Mouse (Mus musculus) lung, postnatal 0 days (tissue): ENCODE data around the gene Ipo13. TPM values are rescaled to one million over a fixed set of nuclear protein-coding genes. Genes with fewer than 3 reads are reported as not detected.

ENCODE experiments used
- ATAC-seq: fragments of 200-750 bp; cut with Nextera tagmentation; 2 replicates; pipeline ENCODE4 v1.8.0; 2017; ENCODE audit warnings: moderate library complexity
- DNase-seq: peaks from one replicate; pipeline ENCODE4 v3.0.0-alpha.2; 2016; ENCODE audit warnings: low spot score
- H3K27ac ChIP-seq: fragments of 300-500 bp; sonication (generic); 2 replicates; pipeline ENCODE4 v1.5.1; 2014; ENCODE audit warnings: antibody characterized with exemption, mild to moderate bottlenecking, low read length, mixed read lengths
- H3K27me3 ChIP-seq: fragments of 300-500 bp; sonication (generic); replicated peaks from 2 replicates; pipeline ENCODE4 v1.6.1; 2014; ENCODE audit warnings: low read length, mixed read lengths; ENCODE audit not compliant: insufficient read depth
- H3K36me3 ChIP-seq: fragments of 300-500 bp; sonication (generic); 2 replicates; pipeline ENCODE4 v1.6.1; 2014; ENCODE audit warnings: low read length, mixed read lengths; ENCODE audit not compliant: insufficient read depth
- H3K4me1 ChIP-seq: fragments of 300-500 bp; sonication (generic); 2 replicates; pipeline ENCODE4 v1.6.1; 2014; ENCODE audit warnings: antibody characterized with exemption, low read depth, low read length, mixed read lengths; ENCODE audit not compliant: insufficient read depth
- H3K4me2 ChIP-seq: fragments of 300-500 bp; sonication (generic); replicated peaks from 2 replicates; pipeline ENCODE4 v1.6.1; 2014; ENCODE audit warnings: low read depth, mild to moderate bottlenecking, low read length, moderate library complexity, mixed read lengths
- H3K4me3 ChIP-seq: fragments of 300-500 bp; sonication (generic); 2 replicates; pipeline ENCODE4 v1.5.1; 2014; ENCODE audit warnings: low read depth, low read length
- H3K9ac ChIP-seq: fragments of 300-500 bp; sonication (generic); replicated peaks from 2 replicates; pipeline ENCODE4 v1.6.1; 2014; ENCODE audit warnings: low read depth, mild to moderate bottlenecking
- H3K9me3 ChIP-seq: fragments of 300-500 bp; sonication (generic); 2 replicates; pipeline ENCODE4 v1.6.1; 2016; ENCODE audit warnings: low read length, mixed read lengths
- CTCF ChIP-seq: IDR thresholded peaks from 2 replicates; pipeline ENCODE4 v1.5.1; 2016; ENCODE audit warnings: antibody characterized with exemption, mild to moderate bottlenecking
- EP300 ChIP-seq: IDR thresholded peaks from 2 replicates; pipeline ENCODE4 v1.6.1; 2016; ENCODE audit warnings: antibody characterized with exemption, mild to moderate bottlenecking, control low read depth
- WGBS: fragments of 180-500 bp; shearing (Covaris S2); extraction: QIAGEN DNeasy Blood & Tissue Kit; methylation state at CpG from one replicate; pipeline ENCODE4 v1.1.7; 2014; 5-methylcytosine and 5-hydroxymethylcytosine counted together
- polyA plus RNA-seq: library from polyadenylated mRNA; unstranded; fragments of >200 nt; fragmentation: Nextera tagmentation; extraction: Ambion mirVana; gene quantifications from 2 replicates; pipeline ENCODE4 v1.2.1, GENCODE M21; 2015

Gene Ipo13
- polyA plus RNA-seq, 1 experiment from 2014 or later: 35.6 TPM

DNA sequence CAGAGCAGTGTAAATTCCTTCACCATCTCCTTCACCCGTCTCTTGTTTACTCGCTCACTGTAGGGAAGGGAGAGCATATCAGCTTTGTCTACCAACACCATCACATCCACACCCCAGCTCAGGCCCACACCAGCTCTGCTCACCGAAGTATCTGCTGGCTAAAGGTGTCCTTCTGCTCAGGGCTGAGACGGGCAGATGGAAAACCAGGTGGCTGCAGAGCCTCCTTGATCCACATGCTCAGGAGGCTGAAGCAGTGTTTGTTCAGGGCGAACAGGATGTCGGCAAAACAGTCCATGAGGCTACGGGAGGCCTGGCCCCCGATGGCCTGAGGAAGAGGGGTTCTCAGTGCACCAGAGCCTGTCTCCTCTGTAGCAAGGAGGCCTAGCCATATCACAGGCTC lies 20.2 kb downstream of the Ipo13 start:
- no peak for TF ChIP-seq CTCF
- no peak for TF ChIP-seq EP300
- H3K9ac ChIP-seq: no peak overlapping the region
- peaks cover 10% of the 10 kb centered on the region for H3K36me3 ChIP-seq
- DNase-seq (no peak), ATAC-seq (no peak)
- H3K4me2 ChIP-seq: no peak overlapping the region
- H3K9me3 ChIP-seq: no peaks in the 10 kb centered on the region
- no peaks in the 10 kb centered on the region for H3K27me3 ChIP-seq
- H3K4me1 ChIP-seq: no peaks in the 10 kb centered on the region; the same call in 1 of the 2 replicates
- 81% methylated on average over 8 of the region's 8 CpGs for WGBS
- no peak overlapping the region for H3K4me3 ChIP-seq
- H3K27ac ChIP-seq: no peak overlapping the region

DNA sequence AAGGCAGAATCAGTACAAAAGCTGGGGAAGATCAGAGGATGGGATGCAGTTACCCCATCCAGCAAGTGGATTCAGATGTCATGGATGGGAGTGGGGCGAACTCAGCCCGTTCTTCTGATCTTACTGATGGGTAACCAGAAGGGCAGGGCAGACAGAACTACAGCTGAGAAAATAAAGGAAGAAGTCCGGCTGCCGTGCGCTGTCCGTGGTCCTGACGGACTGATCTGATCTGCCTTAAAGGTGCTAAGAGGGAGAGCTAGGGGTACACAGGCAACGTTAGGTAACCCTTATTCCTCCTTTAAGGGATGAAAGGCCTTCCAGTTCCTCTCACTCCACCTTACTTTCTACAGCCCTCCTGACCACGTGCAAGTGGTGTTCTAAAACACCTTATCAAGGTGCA lies 21.4 kb downstream of the Ipo13 start:
- Histone ChIP-seq H3K4me3 (no peak overlapping the region), H3K27ac (no peak overlapping the region), H3K36me3 (no peaks in the 10 kb centered on the region; the same call in 1 of the 2 replicates), H3K9me3 (no peaks in the 10 kb centered on the region), H3K4me1 (no peaks in the 10 kb centered on the region; the same call in 1 of the 2 replicates), H3K9ac (no peak overlapping the region), H3K4me2 (no peak overlapping the region), H3K27me3 (no peaks in the 10 kb centered on the region)
- TF ChIP-seq CTCF (no peak), EP300 (no peak)
- no peak for ATAC-seq
- 18% methylated on average over 9 of the region's 9 CpGs for WGBS
- peak; percentile 40 for DNase-seq

DNA sequence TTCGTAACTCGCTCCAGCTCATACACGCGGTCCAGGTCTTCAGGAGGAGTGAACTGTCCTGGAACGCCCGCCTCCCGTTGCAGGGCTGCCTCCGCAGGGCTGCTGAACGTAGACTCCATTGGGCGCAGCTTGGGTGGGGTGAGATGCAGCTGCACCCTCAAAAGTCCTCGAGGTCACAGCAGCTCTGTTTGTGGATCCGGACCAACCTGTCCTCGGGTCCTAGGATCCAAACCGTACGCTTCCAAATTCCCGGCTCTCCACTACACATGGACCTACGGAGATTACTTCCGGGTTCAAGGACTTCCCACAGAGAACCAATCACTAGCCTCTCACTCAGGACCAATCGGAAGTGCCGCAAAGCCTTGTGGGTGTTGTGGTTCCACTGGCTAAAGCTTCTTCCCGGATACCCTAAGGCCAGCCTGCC lies 23.0 kb downstream of the Ipo13 start, which contains the start of gene Dph2:
TSS of gene Dph2 (minus strand) at position 295 of the 424 bp plus-strand sequence.
- ATAC-seq: peak; percentile 89
- no peaks in the 10 kb centered on the region for H3K27me3 ChIP-seq
- peak; percentile 95 for DNase-seq
- peak within 1 kb of the TSS; percentile 29; the same call in 1 of the 2 replicates for H3K9ac ChIP-seq
- TF ChIP-seq CTCF (no peak), EP300 (no peak)
- WGBS: under 1% methylated on average over 21 of the region's 21 CpGs
- no peaks in the 10 kb centered on the region; the same call in 1 of the 2 replicates for H3K4me1 ChIP-seq
- H3K36me3 ChIP-seq: no peaks in the 10 kb centered on the region
- H3K4me3 ChIP-seq: peak within 1 kb of the TSS; percentile 62
- no peaks in the 10 kb centered on the region for H3K9me3 ChIP-seq
- H3K27ac ChIP-seq: no peak within 1 kb of the TSS
- peak within 1 kb of the TSS; percentile 92 for H3K4me2 ChIP-seq

DNA sequence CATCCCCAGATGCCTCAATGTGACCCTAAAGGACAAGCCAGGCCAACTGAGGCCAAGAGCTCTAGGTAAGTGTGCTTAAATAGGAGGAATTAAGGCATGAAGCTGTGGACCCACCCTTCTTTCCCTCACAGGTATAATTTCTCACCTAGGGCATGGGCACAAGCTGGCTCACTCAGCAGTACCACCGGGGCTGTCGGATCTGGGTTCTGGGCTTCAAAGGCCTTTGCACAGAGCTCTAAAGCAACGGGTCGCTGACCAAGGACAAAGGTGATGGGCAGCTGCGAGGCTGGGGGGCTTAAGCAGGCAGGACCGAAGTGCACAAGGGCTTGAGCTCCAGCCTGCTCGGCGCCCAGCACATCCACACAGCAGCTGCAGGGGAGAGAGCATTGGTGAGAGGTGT lies 24.0 kb downstream of the Ipo13 start:
- H3K9ac ChIP-seq: no peak overlapping the region
- WGBS: 91% methylated on average over 8 of the region's 8 CpGs
- no peak overlapping the region for H3K4me2 ChIP-seq
- no peaks in the 10 kb centered on the region for H3K9me3 ChIP-seq
- no peaks in the 10 kb centered on the region for H3K27me3 ChIP-seq
- no peak for DNase-seq
- no peak overlapping the region for H3K27ac ChIP-seq
- TF ChIP-seq EP300 (no peak), CTCF (no peak)
- peaks cover 6% of the 10 kb centered on the region; the same call in 1 of the 2 replicates for H3K4me1 ChIP-seq
- no peak for ATAC-seq
- H3K4me3 ChIP-seq: no peak overlapping the region
- H3K36me3 ChIP-seq: no peaks in the 10 kb centered on the region

DNA sequence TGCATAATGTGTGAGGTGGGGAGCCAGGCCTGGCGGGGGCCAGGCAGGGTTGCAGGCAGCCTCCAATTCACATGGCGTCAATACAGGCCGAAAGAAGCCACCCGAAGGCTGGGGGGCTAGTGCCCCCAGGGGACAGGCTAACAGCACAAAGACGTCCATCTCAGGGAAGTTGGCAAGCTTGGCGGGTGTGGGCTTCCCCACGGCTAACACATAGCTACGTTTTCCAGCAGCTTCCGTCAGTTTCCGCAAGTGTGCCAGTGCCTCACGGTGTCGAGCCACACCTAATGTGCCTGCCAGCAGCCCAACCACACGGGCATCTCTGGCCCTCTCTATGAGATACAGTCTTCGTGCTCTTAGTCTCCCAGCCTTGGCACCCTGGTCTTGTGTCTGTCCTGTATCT lies 24.8 kb downstream of the Ipo13 start:
- ATAC-seq (no peak), DNase-seq (no peak)
- no peaks in the 10 kb centered on the region for H3K27me3 ChIP-seq
- H3K9ac ChIP-seq: no peak overlapping the region
- H3K36me3 ChIP-seq: 0 out of 2 replicates have a peak, but pooled peaks cover 5% of the 10 kb centered on the region
- WGBS: 87% methylated on average over 13 of the region's 14 CpGs
- H3K4me3 ChIP-seq: no peak overlapping the region
- peaks cover 6% of the 10 kb centered on the region; the same call in 1 of the 2 replicates for H3K4me1 ChIP-seq
- no peaks in the 10 kb centered on the region for H3K9me3 ChIP-seq
- H3K27ac ChIP-seq: no peak overlapping the region
- TF ChIP-seq EP300 (no peak), CTCF (no peak)
- H3K4me2 ChIP-seq: no peak overlapping the region

DNA sequence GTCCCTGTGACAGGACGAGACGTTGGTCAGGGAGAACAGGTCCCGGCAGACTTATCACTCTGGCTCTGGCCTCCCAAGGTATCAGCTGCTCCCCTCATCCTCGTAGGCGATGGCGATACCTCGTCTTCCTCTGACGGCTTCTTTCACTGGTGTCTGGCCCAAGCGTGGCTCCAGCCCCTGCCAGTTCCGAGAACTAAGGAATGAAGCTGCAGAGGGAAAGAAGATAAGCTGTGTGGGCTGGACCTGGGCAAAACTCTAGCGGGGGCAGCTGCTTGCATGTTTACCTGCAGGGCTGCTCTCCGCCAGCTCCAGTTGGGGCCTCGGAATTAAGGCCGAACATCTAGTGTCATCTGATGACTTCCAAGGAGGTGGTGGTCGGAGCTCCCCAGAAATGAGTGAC lies 25.3 kb downstream of the Ipo13 start:
- DNase-seq: no peak
- no peak overlapping the region for H3K4me3 ChIP-seq
- TF ChIP-seq CTCF (no peak), EP300 (no peak)
- H3K4me1 ChIP-seq: peaks cover 6% of the 10 kb centered on the region; the same call in 1 of the 2 replicates
- no peak overlapping the region for H3K27ac ChIP-seq
- H3K27me3 ChIP-seq: no peaks in the 10 kb centered on the region
- no peak overlapping the region for H3K4me2 ChIP-seq
- WGBS: 89% methylated on average over 15 of the region's 15 CpGs
- ATAC-seq: no peak
- no peak overlapping the region for H3K9ac ChIP-seq
- peaks cover 6% of the 10 kb centered on the region; the same call in 1 of the 2 replicates for H3K36me3 ChIP-seq
- H3K9me3 ChIP-seq: no peaks in the 10 kb centered on the region

DNA sequence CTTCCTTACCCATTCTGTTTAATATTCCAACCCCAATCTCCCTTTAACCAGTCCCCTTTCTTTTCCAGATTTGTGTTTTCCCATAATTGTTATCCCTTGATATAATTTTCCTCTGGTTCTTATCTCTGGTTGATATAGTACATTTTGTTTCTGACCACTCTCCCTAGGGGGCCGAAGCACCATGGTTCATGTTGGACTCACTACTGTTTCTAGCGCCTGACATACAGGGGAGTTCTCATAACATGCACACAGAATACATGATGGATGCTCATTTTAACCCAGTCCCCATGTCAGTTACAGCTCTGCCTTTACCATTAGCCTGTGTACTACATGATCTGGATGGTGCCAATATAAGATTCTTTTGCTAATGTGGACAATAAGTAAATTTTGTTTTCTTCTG lies 26.9 kb downstream of the Ipo13 start:
- DNase-seq (no peak), ATAC-seq (no peak)
- 73% methylated on average over 2 of the region's 2 CpGs for WGBS
- Histone ChIP-seq H3K9ac (no peak overlapping the region), H3K9me3 (no peaks in the 10 kb centered on the region), H3K4me3 (no peak overlapping the region), H3K36me3 (peaks cover 11% of the 10 kb centered on the region; the same call in 1 of the 2 replicates), H3K4me2 (no peak overlapping the region), H3K27me3 (no peaks in the 10 kb centered on the region), H3K27ac (no peak overlapping the region), H3K4me1 (peaks cover 10% of the 10 kb centered on the region; the same call in 1 of the 2 replicates)
- TF ChIP-seq CTCF (no peak), EP300 (no peak)
